Mouse (Mus musculus) thymus, adult 2 months (tissue): ENCODE measurements around the gene Cd86. TPM values are rescaled to one million over a fixed set of nuclear protein-coding genes. Genes with fewer than 3 reads are reported as not detected.

Experiments used
- DNase-seq: peaks from one replicate; pipeline ENCODE4 v3.0.0; 2021
- H3K27ac ChIP-seq: fragments of 200-500 bp; 2 replicates; pipeline ENCODE4 v1.5.1; 2012; ENCODE audit warnings: low read length, control low read depth; ENCODE audit not compliant: control insufficient read depth, insufficient read depth
- H3K27me3 ChIP-seq: fragments of 200-500 bp; 2 replicates; pipeline ENCODE4 v1.6.1; 2012; ENCODE audit warnings: mild to moderate bottlenecking, low read length, moderate library complexity, mixed read lengths; ENCODE audit not compliant: control insufficient read depth, insufficient read depth
- H3K36me3 ChIP-seq: fragments of 200-500 bp; 2 replicates; pipeline ENCODE4 v1.6.1; 2012; ENCODE audit warnings: mild to moderate bottlenecking, low read length, moderate library complexity; ENCODE audit not compliant: control insufficient read depth, insufficient read depth
- H3K4me1 ChIP-seq: fragments of 200-500 bp; replicated peaks from 2 replicates; pipeline ENCODE4 v1.6.1; 2012; ENCODE audit warnings: low read length; ENCODE audit not compliant: control insufficient read depth, insufficient read depth
- H3K4me3 ChIP-seq: fragments of 200-500 bp; 2 replicates; pipeline ENCODE4 v1.5.1; 2012; ENCODE audit warnings: mild to moderate bottlenecking, low read length, control low read depth, moderate library complexity; ENCODE audit not compliant: control insufficient read depth, insufficient read depth
- CTCF ChIP-seq: fragments of 200-500 bp; IDR thresholded peaks from 2 replicates; pipeline ENCODE4 v1.5.1; 2012; ENCODE audit warnings: mild to moderate bottlenecking, control low read depth, low read length, moderate library complexity, borderline replicate concordance; ENCODE audit not compliant: control insufficient read depth, poor library complexity, insufficient read depth; ENCODE audit errors: extremely low read depth
- POLR2A ChIP-seq: fragments of 200-500 bp; IDR thresholded peaks from 2 replicates; pipeline ENCODE4 v1.6.1; 2012; ENCODE audit warnings: mild to moderate bottlenecking, low read length, control low read depth, moderate library complexity; ENCODE audit not compliant: control insufficient read depth, poor library complexity, insufficient read depth; ENCODE audit errors: extremely low read depth
- WGBS: fragments of 180-500 bp; shearing (Covaris S2); methylation state at CpG from one replicate; pipeline ENCODE4 v1.1.7; 2018; 5-methylcytosine and 5-hydroxymethylcytosine counted together
- polyA plus RNA-seq: library from polyadenylated mRNA; depleted of rRNA; stranded (reverse); fragments of >200 nt; gene quantifications from 2 replicates; pipeline ENCODE4 v1.2.3, GENCODE M21; 2012

The Cd86 gene
- polyA plus RNA-seq, 1 experiment: 15.3 TPM

DNA sequence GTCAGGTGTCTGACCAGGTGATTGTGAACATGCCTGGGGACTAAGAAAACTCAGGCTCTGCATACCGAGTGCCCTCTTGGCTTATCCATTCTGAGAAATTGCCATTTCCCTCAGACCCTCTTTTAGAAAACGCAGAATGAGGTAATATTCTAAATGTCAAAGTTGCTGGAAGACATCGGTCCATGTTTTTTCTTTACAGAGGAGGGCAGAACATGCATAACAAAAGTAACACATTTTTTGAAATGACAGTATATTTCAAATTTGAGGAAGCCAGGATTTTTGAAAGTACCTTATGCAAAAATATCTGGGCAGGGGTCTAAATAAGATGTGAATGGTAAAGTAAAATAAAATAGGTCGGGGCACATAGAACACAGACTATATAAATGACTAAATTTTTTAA lies 15.4 kb downstream of the Cd86 start:
- Histone ChIP-seq H3K36me3 (no peaks in the 10 kb centered on the region), H3K27me3 (no peaks in the 10 kb centered on the region), H3K4me1 (no peaks in the 10 kb centered on the region), H3K4me3 (no peak overlapping the region), H3K27ac (no peak overlapping the region)
- DNase-seq: no peak
- no peak for TF ChIP-seq CTCF
- no peak for TF ChIP-seq POLR2A
- 93% methylated on average over 4 of the region's 4 CpGs for WGBS

DNA sequence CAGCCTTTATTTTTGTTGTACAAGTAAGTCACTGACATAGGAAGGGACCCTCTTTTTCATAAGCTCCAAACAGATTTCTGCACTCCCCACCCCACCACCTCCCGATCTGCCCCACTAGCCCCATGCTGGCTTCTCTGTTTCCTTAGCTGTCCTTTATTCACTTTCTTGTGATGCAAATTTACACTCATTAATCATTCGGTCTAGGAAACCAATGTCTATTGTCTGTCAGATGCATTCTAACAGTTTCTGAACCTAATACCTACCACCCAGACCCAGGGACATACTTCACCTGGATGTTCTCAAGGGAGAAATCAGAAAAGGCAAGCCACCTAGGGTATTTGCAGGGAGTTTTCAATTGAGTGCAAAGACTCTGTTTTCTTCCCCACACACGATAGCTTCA lies 16.6 kb downstream of the Cd86 start:
- Histone ChIP-seq H3K27ac (no peak overlapping the region), H3K4me3 (no peak overlapping the region), H3K27me3 (no peaks in the 10 kb centered on the region), H3K4me1 (no peaks in the 10 kb centered on the region), H3K36me3 (no peaks in the 10 kb centered on the region)
- 89% methylated on average over 3 of the region's 3 CpGs for WGBS
- TF ChIP-seq POLR2A: no peak
- TF ChIP-seq CTCF: no peak
- DNase-seq: no peak

DNA sequence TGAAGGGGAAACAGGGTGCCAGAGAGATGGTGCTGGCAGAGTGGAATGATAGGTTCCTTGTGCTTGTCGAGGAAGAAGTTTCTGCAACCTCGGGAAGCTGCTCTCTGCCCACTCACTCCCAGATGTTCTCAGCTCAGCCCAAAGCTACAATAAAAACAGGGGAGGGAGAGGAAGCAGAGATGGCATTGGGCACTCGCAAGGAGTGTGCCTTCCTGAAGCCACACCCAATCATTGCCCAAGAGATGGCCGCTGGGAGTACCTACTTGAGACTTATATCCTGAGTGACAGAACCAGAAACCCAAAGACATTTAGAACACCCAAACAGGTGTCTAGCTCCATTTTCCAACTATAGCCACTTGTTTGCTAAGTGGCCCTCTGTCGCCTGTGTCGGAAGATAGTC lies 20.8 kb downstream of the Cd86 start:
- Histone ChIP-seq H3K4me3 (no peak overlapping the region), H3K27ac (no peak overlapping the region), H3K4me1 (no peaks in the 10 kb centered on the region), H3K27me3 (no peaks in the 10 kb centered on the region), H3K36me3 (no peaks in the 10 kb centered on the region)
- no peak for DNase-seq
- 89% methylated on average over 6 of the region's 6 CpGs for WGBS
- no peak for TF ChIP-seq POLR2A
- no peak for TF ChIP-seq CTCF

DNA sequence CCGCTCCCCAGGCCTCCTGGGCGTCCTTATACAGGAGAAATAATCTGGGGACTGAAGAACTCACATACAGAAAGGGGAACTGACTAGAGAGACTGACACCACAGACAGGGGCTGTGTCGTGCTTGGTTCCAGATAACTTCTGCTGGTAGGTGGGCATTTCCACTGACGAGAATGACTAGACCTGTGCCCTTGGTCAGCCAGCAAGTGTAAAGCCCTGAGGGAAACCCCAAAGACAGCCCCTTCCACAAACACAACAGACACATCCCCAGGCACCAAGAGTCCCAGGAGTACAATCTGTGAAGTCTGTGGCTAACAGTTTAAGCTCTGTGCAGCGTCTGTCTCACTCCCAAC lies 23.2 kb downstream of the Cd86 start:
- DNase-seq: no peak
- TF ChIP-seq CTCF (no peak), POLR2A (no peak)
- no peak overlapping the region for H3K27ac ChIP-seq
- 35% methylated on average over 5 of the region's 5 CpGs for WGBS
- no peaks in the 10 kb centered on the region for H3K36me3 ChIP-seq
- no peak overlapping the region for H3K4me3 ChIP-seq
- no peaks in the 10 kb centered on the region for H3K4me1 ChIP-seq
- H3K27me3 ChIP-seq: no peaks in the 10 kb centered on the region

DNA sequence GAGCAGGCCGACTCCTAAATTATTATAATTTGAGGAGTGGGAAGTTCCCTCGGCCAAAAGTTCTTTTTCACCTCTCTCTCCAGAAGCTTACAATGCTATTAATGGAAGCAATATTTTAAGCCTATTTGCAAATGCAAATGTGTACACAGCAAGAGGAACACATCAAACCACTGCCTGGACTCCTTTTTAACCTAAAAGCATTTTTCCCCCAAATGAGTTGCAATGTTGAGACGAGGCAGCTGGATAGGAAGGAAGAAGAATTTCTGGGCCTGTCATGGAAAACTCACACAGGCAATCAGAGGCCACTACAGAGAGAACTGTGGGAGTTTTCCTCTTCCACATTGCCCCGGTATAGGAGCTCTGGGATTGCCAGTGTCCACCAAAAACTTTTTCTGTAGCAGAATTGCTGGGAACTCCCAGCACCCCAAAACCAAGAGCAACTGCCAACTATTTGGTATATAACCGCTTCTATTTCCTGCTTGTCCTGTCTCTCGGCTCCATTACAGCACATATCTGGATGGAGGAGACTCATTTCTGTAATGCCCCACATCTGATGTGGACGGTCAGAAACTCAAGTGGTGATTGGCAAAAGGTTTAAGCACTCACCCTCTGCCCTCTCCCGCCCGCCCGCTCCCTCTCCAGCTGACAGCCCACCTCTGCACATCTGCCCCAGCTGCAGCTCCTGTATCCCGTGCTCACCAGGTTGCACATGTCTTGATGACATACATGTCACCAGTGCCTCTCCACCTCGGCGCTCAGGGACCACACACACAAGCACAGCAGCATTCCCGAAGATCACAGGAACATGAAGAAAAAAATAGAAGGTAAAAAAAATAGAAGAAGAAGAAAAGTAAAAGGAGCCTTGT lies 23.8 kb downstream of the Cd86 start:
- H3K27ac ChIP-seq: no peak overlapping the region
- DNase-seq: no peak
- 87% methylated on average over 14 of the region's 14 CpGs for WGBS

DNA sequence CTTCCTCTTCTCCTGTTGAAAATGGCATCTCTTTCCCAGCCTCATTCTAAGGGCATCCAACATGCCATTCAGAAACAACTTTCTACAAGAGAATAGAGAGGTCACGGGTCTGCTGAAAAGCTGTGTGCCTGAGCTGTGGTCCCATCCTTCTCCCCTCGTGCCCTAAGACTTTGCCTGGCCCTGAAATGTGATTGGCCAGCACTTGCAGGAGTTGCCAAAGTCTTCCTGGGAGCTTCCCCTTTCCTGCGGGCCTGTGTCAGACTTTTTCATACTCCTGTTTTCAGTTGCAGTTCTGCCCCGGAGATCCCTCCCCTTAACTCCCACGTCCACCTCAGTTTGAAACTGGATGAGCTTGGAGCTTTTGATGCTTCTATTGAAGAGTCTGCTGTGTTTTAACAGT lies 24.9 kb downstream of the Cd86 start:
- TF ChIP-seq POLR2A (no peak), CTCF (no peak)
- H3K4me3 ChIP-seq: no peak overlapping the region
- H3K4me1 ChIP-seq: no peaks in the 10 kb centered on the region
- H3K27ac ChIP-seq: no peak overlapping the region
- no peak for DNase-seq
- 72% methylated on average over 5 of the region's 5 CpGs for WGBS
- H3K36me3 ChIP-seq: no peaks in the 10 kb centered on the region
- no peaks in the 10 kb centered on the region for H3K27me3 ChIP-seq

More for the DNA sequence above, 23.8 kb downstream of the Cd86 start:
- Histone ChIP-seq H3K27me3 (no peaks in the 10 kb centered on the region), H3K4me1 (no peaks in the 10 kb centered on the region), H3K4me3 (no peak overlapping the region; the same call in 1 of the 2 replicates), H3K36me3 (no peaks in the 10 kb centered on the region)
- TF ChIP-seq CTCF (no peak), POLR2A (no peak)
